Mouse (Mus musculus) cerebellum, adult 2 months (tissue): ENCODE data around the gene Gimd1. TPM values are rescaled to one million over a fixed set of nuclear protein-coding genes. Genes with fewer than 3 reads are reported as not detected.

ENCODE experiments used
- DNase-seq, 2 experiments: peaks; one replicate each; pipeline ENCODE4 v3.0.0; 2021
- H3K27ac ChIP-seq: fragments of 200-500 bp; 2 replicates; pipeline ENCODE4 v1.5.1; 2012; ENCODE audit warnings: low read length, control low read depth, inconsistent platforms; ENCODE audit not compliant: insufficient read depth
- H3K27me3 ChIP-seq: fragments of 200-500 bp; 2 replicates; pipeline ENCODE4 v1.6.1; 2012; ENCODE audit warnings: inconsistent platforms, mild to moderate bottlenecking, low read length, moderate library complexity; ENCODE audit not compliant: control insufficient read depth, insufficient read depth
- H3K4me1 ChIP-seq: fragments of 200-500 bp; 2 replicates; pipeline ENCODE4 v1.6.1; 2011; ENCODE audit warnings: low read length; ENCODE audit not compliant: control insufficient read depth, insufficient read depth
- H3K4me3 ChIP-seq: fragments of 200-500 bp; replicated peaks from 2 replicates; pipeline ENCODE3; 2011; ENCODE audit warnings: mild to moderate bottlenecking, low read depth, low read length, control low read depth; ENCODE audit not compliant: insufficient read depth
- CTCF ChIP-seq: fragments of 200-500 bp; IDR thresholded peaks from 2 replicates; pipeline ENCODE4 v1.5.1; 2011; ENCODE audit warnings: low read depth, mild to moderate bottlenecking, control low read depth, low read length, moderate library complexity, borderline replicate concordance; ENCODE audit not compliant: insufficient read depth
- POLR2A ChIP-seq: fragments of 200-500 bp; IDR thresholded peaks from 2 replicates; pipeline ENCODE4 v1.6.1; 2011; ENCODE audit warnings: low read length, control low read depth, borderline replicate concordance; ENCODE audit not compliant: insufficient read depth
- WGBS: fragments of 180-500 bp; shearing (Covaris S2); methylation state at CpG from one replicate; pipeline ENCODE4 v1.1.7; 2018; 5-methylcytosine and 5-hydroxymethylcytosine counted together
- polyA plus RNA-seq: library from polyadenylated mRNA; depleted of rRNA; stranded (reverse); fragments of >200 nt; gene quantifications from 2 replicates; pipeline ENCODE4 v1.2.3, GENCODE M21; 2012

Gene Gimd1
- polyA plus RNA-seq, 1 experiment = not detected

DNA sequence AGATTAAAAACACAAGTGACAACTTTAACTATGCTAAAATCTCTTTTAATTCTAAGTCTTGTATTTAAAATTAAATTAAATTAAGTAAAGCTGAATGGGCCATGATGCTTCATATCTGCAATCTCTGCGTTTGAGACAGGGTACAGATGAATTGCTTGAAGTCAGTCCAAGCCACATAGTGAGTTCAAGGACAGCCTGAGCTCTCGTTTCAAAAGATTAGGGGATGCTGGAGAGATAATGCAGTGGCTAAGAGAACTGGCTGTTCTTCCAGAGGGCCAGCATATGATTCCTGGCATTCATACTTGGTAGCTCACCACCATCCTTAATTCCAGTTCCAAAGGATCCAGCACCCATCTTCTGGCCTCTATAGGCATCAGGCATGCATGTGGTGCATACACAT lies 3.6 kb downstream of the Gimd1 start:
- Histone ChIP-seq H3K4me3 (no peak overlapping the region), H3K27ac (no peak overlapping the region), H3K4me1 (no peaks in the 10 kb centered on the region), H3K27me3 (no peaks in the 10 kb centered on the region)
- no peak for DNase-seq
- 48% methylated on average over 2 of the region's 2 CpGs for WGBS
- TF ChIP-seq CTCF (no peak), POLR2A (no peak)

DNA sequence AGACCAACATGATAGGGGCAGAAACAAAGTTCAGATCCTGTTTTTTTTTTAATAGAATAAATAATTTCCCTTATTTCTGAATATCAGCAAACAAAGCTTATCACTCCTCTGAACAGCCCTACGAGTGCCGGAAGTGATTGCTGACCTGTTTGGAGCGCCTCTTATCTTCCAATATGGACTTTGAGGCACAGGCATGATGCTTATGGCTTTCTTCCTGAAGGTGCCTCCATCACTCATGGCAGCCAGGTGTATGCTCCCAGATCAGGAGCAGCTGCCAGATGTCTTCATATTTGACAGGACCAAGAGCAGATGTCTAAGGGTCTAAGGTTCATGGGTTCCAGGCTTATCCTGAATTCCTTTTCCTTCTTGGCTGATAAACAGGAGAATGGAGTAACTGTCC lies 7.5 kb downstream of the Gimd1 start:
- H3K27me3 ChIP-seq = no peaks in the 10 kb centered on the region
- no peak overlapping the region for H3K4me3 ChIP-seq
- no peak overlapping the region for H3K27ac ChIP-seq
- no peaks in the 10 kb centered on the region for H3K4me1 ChIP-seq
- WGBS = 92% methylated on average over 3 of the region's 3 CpGs
- TF ChIP-seq POLR2A (no peak), CTCF (no peak)
- DNase-seq = no peak

DNA sequence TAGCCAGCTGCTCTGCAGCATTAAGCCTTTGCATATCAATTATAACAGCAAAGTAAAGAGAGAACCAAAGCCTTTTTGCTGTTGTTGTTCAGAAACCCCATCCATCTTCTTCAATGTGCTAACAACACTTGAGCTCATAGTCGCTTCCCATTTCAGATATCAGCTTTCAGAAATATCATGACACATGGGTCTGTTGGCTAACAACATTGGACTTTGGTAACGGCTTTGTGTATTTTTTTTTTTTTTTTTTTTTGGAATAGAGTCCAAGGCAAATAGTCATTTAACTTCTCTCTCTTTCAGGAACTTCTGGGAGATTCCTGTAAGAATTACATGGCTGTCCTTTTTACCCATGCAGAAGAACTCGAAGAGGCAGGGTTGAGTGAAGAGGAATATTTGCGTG lies 14.5 kb downstream of the Gimd1 start:
- Histone ChIP-seq H3K4me1 (no peaks in the 10 kb centered on the region), H3K4me3 (no peak overlapping the region), H3K27me3 (no peaks in the 10 kb centered on the region), H3K27ac (no peak overlapping the region)
- no peak for DNase-seq
- TF ChIP-seq CTCF (no peak), POLR2A (no peak)
- 78% methylated on average over 4 of the region's 4 CpGs for WGBS

DNA sequence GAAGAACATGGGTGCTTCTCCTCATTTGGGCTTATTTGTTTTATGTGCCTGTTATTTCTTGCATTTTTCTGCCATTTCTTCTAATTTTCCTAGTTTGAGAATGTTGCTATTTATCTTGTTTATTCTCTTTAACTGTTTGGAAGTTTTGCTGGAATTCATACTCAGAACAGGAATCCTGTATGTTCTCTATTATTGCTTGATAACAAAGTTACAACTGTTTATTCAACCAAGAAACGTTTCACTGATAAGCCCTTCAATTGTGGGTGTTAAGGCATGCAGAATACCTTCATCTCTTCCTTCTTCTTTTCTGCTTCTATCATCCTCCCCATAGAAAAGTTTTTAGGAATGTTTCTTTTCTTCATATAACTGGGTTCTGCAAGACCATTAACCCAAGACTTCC lies 17.2 kb downstream of the Gimd1 start:
- 43% methylated on average over 1 of the region's 1 CpGs for WGBS
- TF ChIP-seq POLR2A (no peak), CTCF (no peak)

DNA sequence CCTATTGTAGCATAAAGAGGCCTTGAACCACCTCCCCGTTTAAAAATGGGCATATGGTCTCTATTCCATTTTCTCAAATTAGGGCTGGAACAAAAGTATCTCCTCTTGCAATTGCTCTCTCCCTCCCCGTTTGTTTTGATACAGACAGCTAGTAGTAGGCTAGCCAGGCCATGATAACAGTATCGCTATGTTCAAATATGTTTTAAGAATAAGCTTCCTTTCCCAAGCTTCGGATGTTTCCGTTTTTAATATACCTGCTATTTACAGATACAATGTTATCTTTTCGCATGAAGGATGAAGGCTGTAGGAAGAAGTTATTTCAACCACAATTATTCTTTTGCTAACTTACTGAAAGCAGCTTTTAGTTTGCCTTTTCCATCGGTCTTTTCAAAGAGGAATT lies 19.7 kb downstream of the Gimd1 start:
- TF ChIP-seq POLR2A (no peak), CTCF (no peak)
- Histone ChIP-seq H3K27me3 (no peaks in the 10 kb centered on the region), H3K4me3 (no peak overlapping the region), H3K27ac (no peak overlapping the region), H3K4me1 (no peaks in the 10 kb centered on the region)
- 88% methylated on average over 7 of the region's 7 CpGs for WGBS
- no peak for DNase-seq

More for the DNA sequence above, 17.2 kb downstream of the Gimd1 start:
- Histone ChIP-seq H3K4me1 (no peaks in the 10 kb centered on the region), H3K27me3 (no peaks in the 10 kb centered on the region), H3K4me3 (no peak overlapping the region), H3K27ac (no peak overlapping the region)
- DNase-seq = no peak

DNA sequence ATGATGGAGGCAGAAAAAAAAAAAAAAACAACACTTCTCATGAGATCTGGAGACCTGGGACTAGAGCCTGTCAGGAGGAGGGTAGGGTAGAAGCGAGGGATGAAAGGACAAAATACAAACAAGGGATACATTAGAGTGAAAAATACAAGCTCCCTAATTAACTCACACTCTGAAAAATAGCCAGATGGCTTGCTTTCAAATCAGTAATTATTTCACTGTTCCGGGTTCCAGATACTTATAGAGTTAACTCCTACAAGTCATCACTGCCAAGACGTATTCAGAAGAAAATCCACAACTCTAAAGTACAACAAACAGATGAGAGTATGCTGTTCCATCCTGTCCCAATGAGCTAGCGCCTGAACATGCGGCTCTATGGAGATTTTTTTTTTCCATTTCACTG lies 20.6 kb downstream of the Gimd1 start:
- no peaks in the 10 kb centered on the region for H3K27me3 ChIP-seq
- no peak for DNase-seq
- no peaks in the 10 kb centered on the region for H3K4me1 ChIP-seq
- TF ChIP-seq CTCF (no peak), POLR2A (no peak)
- H3K4me3 ChIP-seq = no peak overlapping the region
- H3K27ac ChIP-seq = no peak overlapping the region
- 61% methylated on average over 5 of the region's 5 CpGs for WGBS

DNA sequence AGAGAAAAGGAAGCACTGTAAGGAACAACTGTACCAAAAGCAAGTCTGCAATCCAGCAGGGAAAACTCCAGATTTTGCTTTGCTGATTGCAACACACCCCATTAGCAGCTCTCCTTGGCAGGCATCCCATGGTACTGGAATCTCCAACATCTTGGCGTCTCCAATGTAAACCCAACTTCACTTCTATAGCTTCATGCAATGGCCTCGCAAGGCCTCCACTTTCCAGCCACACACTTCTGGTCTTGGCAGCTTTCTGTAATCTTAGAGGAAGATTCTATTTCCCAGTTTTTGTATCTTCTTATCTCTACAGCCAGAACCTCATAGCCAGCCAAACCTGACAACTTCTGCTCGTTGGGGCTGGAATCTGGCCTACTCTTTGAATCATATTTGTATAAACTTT lies 22.2 kb downstream of the Gimd1 start:
- no peak for DNase-seq
- WGBS = 72% methylated on average over 3 of the region's 3 CpGs
- no peaks in the 10 kb centered on the region for H3K4me1 ChIP-seq
- H3K27me3 ChIP-seq = no peaks in the 10 kb centered on the region
- no peak for TF ChIP-seq POLR2A
- TF ChIP-seq CTCF = no peak
- no peak overlapping the region for H3K4me3 ChIP-seq
- no peak overlapping the region for H3K27ac ChIP-seq

DNA sequence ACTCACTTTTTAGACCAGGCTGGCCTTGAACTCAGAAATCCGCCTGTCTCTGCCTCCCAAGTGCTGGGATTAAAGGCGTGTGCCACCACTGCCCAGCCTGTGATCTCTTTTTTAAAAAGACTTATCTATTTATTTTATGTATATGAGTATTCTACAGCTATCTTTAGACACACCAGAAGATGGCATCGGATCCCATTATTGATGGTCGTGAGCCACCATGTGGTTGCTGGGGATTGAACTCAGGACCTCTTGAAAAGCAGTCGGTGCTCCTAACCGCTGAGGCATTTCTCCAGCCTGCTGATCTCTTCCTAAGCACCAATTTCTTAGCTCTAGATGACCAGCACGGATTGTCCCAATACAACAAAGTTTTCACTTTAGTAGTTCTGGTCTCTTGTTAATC lies 24.3 kb downstream of the Gimd1 start:
- no peak for TF ChIP-seq CTCF
- DNase-seq = no peak
- H3K27me3 ChIP-seq = no peaks in the 10 kb centered on the region
- no peak overlapping the region for H3K4me3 ChIP-seq
- no peak overlapping the region for H3K27ac ChIP-seq
- 90% methylated on average over 7 of the region's 7 CpGs for WGBS
- H3K4me1 ChIP-seq = no peaks in the 10 kb centered on the region
